Mouse (Mus musculus): ENCODE data around the gene Cd3d. TPM values are rescaled to one million over a fixed set of nuclear protein-coding genes. Genes with fewer than 3 reads are reported as not detected.

Cd3d gene
- polyA plus RNA-seq, 1 experiment: not detected

- H3ac ChIP-seq (ENCODE audit: control insufficient read depth, insufficient read length): no peak overlapping the region
- no peak overlapping the region for H3K4me2 ChIP-seq (ENCODE audit: low read depth)
- H3K79me2 ChIP-seq (ENCODE audit: control insufficient read depth, insufficient read depth): peaks cover 8% of the 10 kb centered on the region
- no peaks in the 10 kb centered on the region for H3K36me3 ChIP-seq (ENCODE audit: control insufficient read depth, insufficient read depth)
- H3K4me3 ChIP-seq: no peak overlapping the region
- TF ChIP-seq REST (IDR thresholded peaks at IDR 0.05; ENCODE audit: insufficient read depth, insufficient read length): no peak
- no peak for TF ChIP-seq CEBPB (IDR thresholded peaks at IDR 0.05; ENCODE audit: insufficient read depth, poor library complexity, severe bottlenecking)
- TF ChIP-seq MYOD1 (IDR thresholded peaks at IDR 0.05; ENCODE audit: control insufficient read depth in 1 of 3, insufficient read length in 2 of 3, low read depth in 2 of 3): no peak
- no peak for TF ChIP-seq TCF3 (IDR thresholded peaks at IDR 0.05; ENCODE audit: insufficient read length, low read depth)
- no peak for TF ChIP-seq SRF (IDR thresholded peaks at IDR 0.05; ENCODE audit: control insufficient read depth, insufficient read length, low read depth)
- peaks cover 29% of the 10 kb centered on the region for H3K27me3 ChIP-seq (ENCODE audit: control insufficient read depth, insufficient read depth, insufficient read length)
Measured at GRCm38 (mm10) chr9:44969450-44969849, 12.1 kb upstream of the Cd3d start.

GRCm38 (mm10) chr9:44977813-44978212 is 3.8 kb upstream of the Cd3d start:
- Histone ChIP-seq H3K79me2 (ENCODE audit: control insufficient read depth, insufficient read depth) (no peaks in the 10 kb centered on the region), H3ac (ENCODE audit: control insufficient read depth, insufficient read length) (no peak overlapping the region), H3K36me3 (ENCODE audit: control insufficient read depth, insufficient read depth) (no peaks in the 10 kb centered on the region), H3K27me3 (ENCODE audit: control insufficient read depth, insufficient read depth, insufficient read length) (peaks cover 78% of the 10 kb centered on the region), H3K4me2 (ENCODE audit: low read depth) (no peak overlapping the region), H3K4me3 (no peak overlapping the region)
- no peak for TF ChIP-seq TCF3 (IDR thresholded peaks at IDR 0.05; ENCODE audit: insufficient read length, low read depth)
- TF ChIP-seq MYOD1 (IDR thresholded peaks at IDR 0.05; ENCODE audit: control insufficient read depth in 1 of 3, insufficient read length in 2 of 3, low read depth in 2 of 3): no peak
- TF ChIP-seq REST (IDR thresholded peaks at IDR 0.05; ENCODE audit: insufficient read depth, insufficient read length): no peak
- no peak for TF ChIP-seq MAX (IDR thresholded peaks at IDR 0.05; ENCODE audit: low read depth)
- no peak for TF ChIP-seq MYOG (IDR thresholded peaks at IDR 0.05; ENCODE audit: control insufficient read depth in 1 of 3, insufficient read depth in 1 of 3, insufficient read length in 2 of 3, low read depth in 2 of 3)
- TF ChIP-seq CEBPB (IDR thresholded peaks at IDR 0.05; ENCODE audit: insufficient read depth, poor library complexity, severe bottlenecking): no peak
- TF ChIP-seq USF1 (IDR thresholded peaks at IDR 0.05; ENCODE audit: low read depth): no peak
- TF ChIP-seq POLR2A (IDR thresholded peaks at IDR 0.05; ENCODE audit: insufficient read length, low read depth): no peak
- no peak for TF ChIP-seq E2F4 (IDR thresholded peaks at IDR 0.05; ENCODE audit: insufficient read depth)
- no peak for TF ChIP-seq SRF (IDR thresholded peaks at IDR 0.05; ENCODE audit: control insufficient read depth, insufficient read length, low read depth)
- no peak for TF ChIP-seq TCF12 (IDR thresholded peaks at IDR 0.05; ENCODE audit: insufficient read depth, poor library complexity, severe bottlenecking)
- no peak for TF ChIP-seq POLR2AphosphoS2 (IDR thresholded peaks at IDR 0.05; ENCODE audit: insufficient read length, low read depth)

DNA sequence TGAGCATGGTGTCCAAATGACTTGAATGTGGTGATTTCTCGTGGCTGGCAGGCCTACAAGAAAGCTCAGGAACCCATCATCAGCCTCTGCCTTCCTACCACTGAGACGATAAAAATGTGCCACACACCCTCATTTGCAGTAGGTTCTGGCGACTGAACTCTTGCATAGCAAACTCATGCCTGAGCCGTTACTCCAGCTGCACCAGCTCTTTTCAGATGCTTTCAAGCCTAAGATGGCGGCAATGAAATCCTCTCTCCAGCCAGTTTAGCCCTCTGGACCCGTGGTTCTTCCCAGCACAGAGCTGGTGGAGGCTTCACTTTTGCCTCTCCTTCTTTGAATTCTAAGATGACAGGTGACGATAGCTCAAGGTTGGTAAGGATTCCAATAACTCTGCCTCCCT is 1.8 kb upstream of the Cd3d start:
- no peaks in the 10 kb centered on the region for H3K79me2 ChIP-seq (ENCODE audit: control insufficient read depth, insufficient read depth)
- no peaks in the 10 kb centered on the region for H3K36me3 ChIP-seq (ENCODE audit: control insufficient read depth, insufficient read depth)
- H3K27me3 ChIP-seq (ENCODE audit: control insufficient read depth, insufficient read depth, insufficient read length): peaks cover 58% of the 10 kb centered on the region
- H3ac ChIP-seq (ENCODE audit: control insufficient read depth, insufficient read length): no peak overlapping the region
- TF ChIP-seq TCF3 (IDR thresholded peaks at IDR 0.05; ENCODE audit: insufficient read length, low read depth) (no peak), POLR2AphosphoS2 (IDR thresholded peaks at IDR 0.05; ENCODE audit: insufficient read length, low read depth) (no peak), MYOG (IDR thresholded peaks at IDR 0.05; ENCODE audit: control insufficient read depth in 1 of 3, insufficient read depth in 1 of 3, insufficient read length in 2 of 3, low read depth in 2 of 3) (no peak), REST (IDR thresholded peaks at IDR 0.05; ENCODE audit: insufficient read depth, insufficient read length) (no peak), MAX (IDR thresholded peaks at IDR 0.05; ENCODE audit: low read depth) (no peak), MYOD1 (IDR thresholded peaks at IDR 0.05; ENCODE audit: control insufficient read depth in 1 of 3, insufficient read length in 2 of 3, low read depth in 2 of 3) (no peak), CEBPB (IDR thresholded peaks at IDR 0.05; ENCODE audit: insufficient read depth, poor library complexity, severe bottlenecking) (no peak), USF1 (IDR thresholded peaks at IDR 0.05; ENCODE audit: low read depth) (no peak), POLR2A (IDR thresholded peaks at IDR 0.05; ENCODE audit: insufficient read length, low read depth) (no peak), E2F4 (IDR thresholded peaks at IDR 0.05; ENCODE audit: insufficient read depth) (no peak), SRF (IDR thresholded peaks at IDR 0.05; ENCODE audit: control insufficient read depth, insufficient read length, low read depth) (no peak), TCF12 (IDR thresholded peaks at IDR 0.05; ENCODE audit: insufficient read depth, poor library complexity, severe bottlenecking) (no peak)
- H3K4me3 ChIP-seq: no peak overlapping the region
- H3K4me2 ChIP-seq (ENCODE audit: low read depth): no peak overlapping the region

GRCm38 (mm10) chr9:44980242-44980641 is 1.3 kb upstream of the Cd3d start, which contains the start of gene Cd3g:
Gene Cd3g, minus strand, starts transcription at chr9:44980431.
- no peaks in the 10 kb centered on the region for H3K79me2 ChIP-seq (ENCODE audit: control insufficient read depth, insufficient read depth)
- H3K4me3 ChIP-seq: no peak within 1 kb of the TSS
- H3K27me3 ChIP-seq (ENCODE audit: control insufficient read depth, insufficient read depth, insufficient read length): peaks cover 53% of the 10 kb centered on the region
- no peak within 1 kb of the TSS for H3K4me2 ChIP-seq (ENCODE audit: low read depth)
- no peak within 1 kb of the TSS for H3ac ChIP-seq (ENCODE audit: control insufficient read depth, insufficient read length)
- H3K36me3 ChIP-seq (ENCODE audit: control insufficient read depth, insufficient read depth): no peaks in the 10 kb centered on the region
- no peak for TF ChIP-seq REST (IDR thresholded peaks at IDR 0.05; ENCODE audit: insufficient read depth, insufficient read length)
- no peak for TF ChIP-seq TCF3 (IDR thresholded peaks at IDR 0.05; ENCODE audit: insufficient read length, low read depth)
- TF ChIP-seq E2F4 (IDR thresholded peaks at IDR 0.05; ENCODE audit: insufficient read depth): no peak
- no peak for TF ChIP-seq MYOG (IDR thresholded peaks at IDR 0.05; ENCODE audit: control insufficient read depth in 1 of 3, insufficient read depth in 1 of 3, insufficient read length in 2 of 3, low read depth in 2 of 3)
- no peak for TF ChIP-seq MAX (IDR thresholded peaks at IDR 0.05; ENCODE audit: low read depth)
- no peak for TF ChIP-seq USF1 (IDR thresholded peaks at IDR 0.05; ENCODE audit: low read depth)
- no peak for TF ChIP-seq CEBPB (IDR thresholded peaks at IDR 0.05; ENCODE audit: insufficient read depth, poor library complexity, severe bottlenecking)
- no peak for TF ChIP-seq MYOD1 (IDR thresholded peaks at IDR 0.05; ENCODE audit: control insufficient read depth in 1 of 3, insufficient read length in 2 of 3, low read depth in 2 of 3)
- no peak for TF ChIP-seq POLR2A (IDR thresholded peaks at IDR 0.05; ENCODE audit: insufficient read length, low read depth)
- TF ChIP-seq POLR2AphosphoS2 (IDR thresholded peaks at IDR 0.05; ENCODE audit: insufficient read length, low read depth): no peak
- TF ChIP-seq TCF12 (IDR thresholded peaks at IDR 0.05; ENCODE audit: insufficient read depth, poor library complexity, severe bottlenecking): no peak

- no peak overlapping the region for H3K4me3 ChIP-seq
- no peak overlapping the region for H3ac ChIP-seq (ENCODE audit: control insufficient read depth, insufficient read length)
- H3K27me3 ChIP-seq (ENCODE audit: control insufficient read depth, insufficient read depth, insufficient read length): peaks cover 45% of the 10 kb centered on the region
- no peaks in the 10 kb centered on the region for H3K36me3 ChIP-seq (ENCODE audit: control insufficient read depth, insufficient read depth)
- no peak for TF ChIP-seq SRF (IDR thresholded peaks at IDR 0.05; ENCODE audit: control insufficient read depth, insufficient read length, low read depth)
- TF ChIP-seq CEBPB (IDR thresholded peaks at IDR 0.05; ENCODE audit: insufficient read depth, poor library complexity, severe bottlenecking): no peak
- TF ChIP-seq TCF3 (IDR thresholded peaks at IDR 0.05; ENCODE audit: insufficient read length, low read depth): no peak
- TF ChIP-seq MYOG (IDR thresholded peaks at IDR 0.05; ENCODE audit: control insufficient read depth in 1 of 3, insufficient read depth in 1 of 3, insufficient read length in 2 of 3, low read depth in 2 of 3): no peak
- TF ChIP-seq POLR2AphosphoS2 (IDR thresholded peaks at IDR 0.05; ENCODE audit: insufficient read length, low read depth): no peak
- no peak for TF ChIP-seq MYOD1 (IDR thresholded peaks at IDR 0.05; ENCODE audit: control insufficient read depth in 1 of 3, insufficient read length in 2 of 3, low read depth in 2 of 3)
- no peak for TF ChIP-seq TCF12 (IDR thresholded peaks at IDR 0.05; ENCODE audit: insufficient read depth, poor library complexity, severe bottlenecking)
- no peak for TF ChIP-seq E2F4 (IDR thresholded peaks at IDR 0.05; ENCODE audit: insufficient read depth)
- TF ChIP-seq USF1 (IDR thresholded peaks at IDR 0.05; ENCODE audit: low read depth): no peak
- no peak for TF ChIP-seq POLR2A (IDR thresholded peaks at IDR 0.05; ENCODE audit: insufficient read length, low read depth)
- no peak for TF ChIP-seq REST (IDR thresholded peaks at IDR 0.05; ENCODE audit: insufficient read depth, insufficient read length)
- no peak for TF ChIP-seq MAX (IDR thresholded peaks at IDR 0.05; ENCODE audit: low read depth)
- H3K79me2 ChIP-seq (ENCODE audit: control insufficient read depth, insufficient read depth): no peaks in the 10 kb centered on the region
- no peak overlapping the region for H3K4me2 ChIP-seq (ENCODE audit: low read depth)
Measured at GRCm38 (mm10) chr9:44981104-44981503, 482 bp upstream of the Cd3d start.

All from myocyte (in vitro differentiated cells).